Mouse (Mus musculus): Measurements from ENCODE around the gene Mcrip1.
A peak's percentile ranks its signal among the peaks of the same experiment; 100 is the strongest.

Mcrip1 gene

GRCm38 (mm10) chr11:120508290-120508870 lies 41.1 kb downstream of the Mcrip1 start:
- H3K4me1 ChIP-seq (replicated peaks; ENCODE audit: low read depth, low read length), result peaks cover 27% of the 10 kb centered on the region
- no peak overlapping the region for H3K4me3 ChIP-seq (replicated peaks; ENCODE audit: low read length)
- H3K9me3 ChIP-seq (ENCODE audit: low read length), result no peaks in the 10 kb centered on the region
- TF ChIP-seq POU5F1 (IDR thresholded peaks at IDR 0.05; ENCODE audit: borderline replicate concordance, low read length) (no peak), CTCF (conservative IDR thresholded peaks at IDR 0.05; ENCODE audit: low read length) (no peak), NANOG (IDR thresholded peaks at IDR 0.05; ENCODE audit: borderline replicate concordance, low read length) (no peak)
- peaks cover 21% of the 10 kb centered on the region for H3K27me3 ChIP-seq (ENCODE audit: insufficient read depth, low read length)
- H3K36me3 ChIP-seq (ENCODE audit: insufficient read depth, low read length), result no peaks in the 10 kb centered on the region

DNA sequence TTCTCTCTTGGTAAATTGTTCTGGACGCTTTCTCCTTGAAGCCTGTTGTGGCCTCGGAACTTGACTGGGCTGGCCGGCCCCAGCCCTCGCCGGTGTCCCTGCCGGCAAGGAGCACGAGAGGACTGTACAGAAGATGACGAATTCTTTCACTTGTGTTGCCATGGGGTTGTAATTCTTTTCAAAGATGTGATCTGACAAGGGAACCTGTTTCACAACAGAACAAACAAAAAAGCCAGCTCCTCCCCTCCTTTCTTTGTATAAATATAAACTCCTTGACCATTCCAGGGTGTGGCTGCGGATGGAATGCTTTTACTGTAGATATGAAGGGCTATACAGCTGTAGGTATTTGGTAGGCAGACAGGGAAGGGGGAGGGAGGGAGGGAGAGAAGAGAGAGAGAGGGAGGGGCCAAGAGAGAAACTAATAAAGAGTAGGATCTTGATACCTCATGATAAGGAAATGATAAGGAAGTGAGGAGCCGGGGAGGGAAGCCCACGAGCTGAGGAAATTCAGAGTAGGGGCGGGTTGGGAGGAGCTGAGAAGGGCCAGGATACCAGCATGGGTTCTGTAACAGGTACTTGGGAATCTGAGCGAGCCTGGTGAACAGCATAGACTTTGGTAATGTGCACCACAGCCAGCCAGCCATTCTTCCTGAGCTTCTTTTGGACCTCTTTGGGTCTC lies 41.8 kb downstream of the Mcrip1 start:
- peaks cover 21% of the 10 kb centered on the region for H3K4me1 ChIP-seq (replicated peaks; ENCODE audit: low read depth, low read length)
- H3K9me3 ChIP-seq (ENCODE audit: low read length), result no peaks in the 10 kb centered on the region
- H3K27me3 ChIP-seq (ENCODE audit: insufficient read depth, low read length), result peaks cover 21% of the 10 kb centered on the region
- no peak overlapping the region for H3K4me3 ChIP-seq (replicated peaks; ENCODE audit: low read length)
- H3K36me3 ChIP-seq (ENCODE audit: insufficient read depth, low read length), result no peaks in the 10 kb centered on the region
- TF ChIP-seq CTCF (conservative IDR thresholded peaks at IDR 0.05; ENCODE audit: low read length) (no peak), POU5F1 (IDR thresholded peaks at IDR 0.05; ENCODE audit: borderline replicate concordance, low read length) (no peak), NANOG (IDR thresholded peaks at IDR 0.05; ENCODE audit: borderline replicate concordance, low read length) (no peak)

DNA sequence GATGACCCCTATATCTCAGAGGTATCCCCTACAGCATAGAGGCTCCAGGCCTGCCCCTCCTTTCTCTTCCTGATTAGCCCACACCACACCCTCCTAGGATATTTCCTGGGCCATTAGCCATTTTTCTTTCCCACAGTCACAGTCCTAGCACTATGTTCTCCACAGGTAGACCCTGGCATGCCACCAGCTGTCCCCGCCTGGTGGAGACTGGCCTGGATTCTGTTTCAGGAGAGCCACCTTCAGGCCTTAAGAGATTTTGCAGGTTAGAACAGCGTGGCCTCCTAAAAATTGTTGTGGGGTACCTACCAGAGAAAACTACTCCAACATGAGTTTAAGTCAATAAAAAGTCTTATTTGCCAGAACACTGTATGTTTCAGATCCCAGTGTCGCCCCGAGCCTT lies 42.6 kb downstream of the Mcrip1 start:
- H3K36me3 ChIP-seq (ENCODE audit: insufficient read depth, low read length), result no peaks in the 10 kb centered on the region
- peaks cover 20% of the 10 kb centered on the region for H3K4me1 ChIP-seq (replicated peaks; ENCODE audit: low read depth, low read length)
- H3K27me3 ChIP-seq (ENCODE audit: insufficient read depth, low read length), result peaks cover 20% of the 10 kb centered on the region
- H3K9me3 ChIP-seq (ENCODE audit: low read length), result no peaks in the 10 kb centered on the region
- TF ChIP-seq CTCF (conservative IDR thresholded peaks at IDR 0.05; ENCODE audit: low read length), result peak; percentile 17; the same call in 1 of the 2 replicates
- no peak for TF ChIP-seq NANOG (IDR thresholded peaks at IDR 0.05; ENCODE audit: borderline replicate concordance, low read length)
- H3K4me3 ChIP-seq (replicated peaks; ENCODE audit: low read length), result no peak overlapping the region

GRCm38 (mm10) chr11:120505661-120506060 lies 43.9 kb downstream of the Mcrip1 start:
- no peaks in the 10 kb centered on the region for H3K9me3 ChIP-seq (ENCODE audit: low read length)
- no peaks in the 10 kb centered on the region for H3K36me3 ChIP-seq (ENCODE audit: insufficient read depth, low read length)
- H3K4me3 ChIP-seq (replicated peaks; ENCODE audit: low read length), result no peak overlapping the region
- TF ChIP-seq POU5F1 (IDR thresholded peaks at IDR 0.05; ENCODE audit: borderline replicate concordance, low read length), result no peak
- no peak for TF ChIP-seq NANOG (IDR thresholded peaks at IDR 0.05; ENCODE audit: borderline replicate concordance, low read length)
- no peak for TF ChIP-seq CTCF (conservative IDR thresholded peaks at IDR 0.05; ENCODE audit: low read length)
- H3K27me3 ChIP-seq (ENCODE audit: insufficient read depth, low read length), result peaks cover 15% of the 10 kb centered on the region
- H3K4me1 ChIP-seq (replicated peaks; ENCODE audit: low read depth, low read length), result peaks cover 15% of the 10 kb centered on the region

- Histone ChIP-seq H3K4me1 (replicated peaks; ENCODE audit: low read depth, low read length) (peaks cover 24% of the 10 kb centered on the region), H3K4me3 (replicated peaks; ENCODE audit: low read length) (no peak overlapping the region), H3K27me3 (ENCODE audit: insufficient read depth, low read length) (no peaks in the 10 kb centered on the region), H3K36me3 (ENCODE audit: insufficient read depth, low read length) (peaks cover 30% of the 10 kb centered on the region), H3K9me3 (ENCODE audit: low read length) (no peaks in the 10 kb centered on the region)
- no peak for TF ChIP-seq POU5F1 (IDR thresholded peaks at IDR 0.05; ENCODE audit: borderline replicate concordance, low read length)
- TF ChIP-seq CTCF (conservative IDR thresholded peaks at IDR 0.05; ENCODE audit: low read length), result no peak
- TF ChIP-seq NANOG (IDR thresholded peaks at IDR 0.05; ENCODE audit: borderline replicate concordance, low read length), result no peak
These were observed 47.8 kb downstream of the Mcrip1 start for GRCm38 (mm10) chr11:120501701-120502100.

DNA sequence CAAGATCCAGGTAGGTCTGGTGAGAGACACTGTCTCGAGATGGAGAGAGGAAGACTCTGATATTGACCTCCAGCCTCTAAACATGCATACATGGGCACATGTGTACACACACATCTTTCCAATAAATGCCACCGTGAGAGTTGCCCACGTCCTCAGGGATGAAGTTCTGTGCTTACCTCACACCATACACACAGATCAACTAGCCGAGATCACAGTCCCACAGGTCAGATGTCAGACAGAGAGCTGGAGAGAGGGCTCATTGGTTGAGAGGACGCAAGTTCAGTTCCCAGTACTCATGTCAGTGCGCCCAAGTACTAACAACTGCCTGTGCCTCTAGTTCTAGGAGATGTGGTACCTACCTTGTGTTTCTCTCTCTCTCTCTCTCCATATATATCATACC lies 48.5 kb downstream of the Mcrip1 start:
- no peak for TF ChIP-seq CTCF (conservative IDR thresholded peaks at IDR 0.05; ENCODE audit: low read length)
- TF ChIP-seq POU5F1 (IDR thresholded peaks at IDR 0.05; ENCODE audit: borderline replicate concordance, low read length), result no peak
- TF ChIP-seq NANOG (IDR thresholded peaks at IDR 0.05; ENCODE audit: borderline replicate concordance, low read length), result no peak
- Histone ChIP-seq H3K27me3 (ENCODE audit: insufficient read depth, low read length) (no peaks in the 10 kb centered on the region), H3K4me3 (replicated peaks; ENCODE audit: low read length) (no peak overlapping the region), H3K36me3 (ENCODE audit: insufficient read depth, low read length) (peaks cover 37% of the 10 kb centered on the region), H3K4me1 (replicated peaks; ENCODE audit: low read depth, low read length) (peaks cover 26% of the 10 kb centered on the region), H3K9me3 (ENCODE audit: low read length) (no peaks in the 10 kb centered on the region)

DNA sequence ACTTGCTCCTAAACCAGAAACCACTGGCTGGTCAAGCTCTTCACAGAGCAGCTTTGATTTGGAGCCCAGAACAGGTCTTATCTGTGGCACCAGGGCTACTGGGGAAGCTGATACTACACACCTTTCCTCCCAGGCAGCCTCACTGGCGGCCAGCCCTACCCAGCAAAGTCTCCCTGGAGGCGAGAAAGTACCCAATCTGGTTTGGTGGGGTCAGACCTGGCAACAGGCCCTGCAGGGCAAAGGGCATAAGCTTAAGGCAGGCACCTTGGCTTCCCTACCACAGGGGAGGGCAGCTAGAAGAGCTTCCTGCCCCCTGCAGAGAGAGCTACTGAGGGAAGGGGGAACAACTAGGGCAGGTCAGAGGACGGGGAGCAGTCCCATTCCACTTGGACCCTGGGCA lies 49.2 kb downstream of the Mcrip1 start:
- H3K4me3 ChIP-seq (replicated peaks; ENCODE audit: low read length), result no peak overlapping the region
- H3K4me1 ChIP-seq (replicated peaks; ENCODE audit: low read depth, low read length), result peaks cover 26% of the 10 kb centered on the region
- TF ChIP-seq CTCF (conservative IDR thresholded peaks at IDR 0.05; ENCODE audit: low read length) (no peak), NANOG (IDR thresholded peaks at IDR 0.05; ENCODE audit: borderline replicate concordance, low read length) (no peak), POU5F1 (IDR thresholded peaks at IDR 0.05; ENCODE audit: borderline replicate concordance, low read length) (no peak)
- peaks cover 44% of the 10 kb centered on the region for H3K36me3 ChIP-seq (ENCODE audit: insufficient read depth, low read length)
- H3K9me3 ChIP-seq (ENCODE audit: low read length), result no peaks in the 10 kb centered on the region
- H3K27me3 ChIP-seq (ENCODE audit: insufficient read depth, low read length), result no peaks in the 10 kb centered on the region

- no peaks in the 10 kb centered on the region for H3K9me3 ChIP-seq (ENCODE audit: low read length)
- no peak overlapping the region for H3K4me3 ChIP-seq (replicated peaks; ENCODE audit: low read length)
- H3K4me1 ChIP-seq (replicated peaks; ENCODE audit: low read depth, low read length), result peaks cover 26% of the 10 kb centered on the region
- H3K36me3 ChIP-seq (ENCODE audit: insufficient read depth, low read length), result peaks cover 48% of the 10 kb centered on the region
- TF ChIP-seq CTCF (conservative IDR thresholded peaks at IDR 0.05; ENCODE audit: low read length), result no peak
- H3K27me3 ChIP-seq (ENCODE audit: insufficient read depth, low read length), result no peaks in the 10 kb centered on the region
These were observed 49.6 kb downstream of the Mcrip1 start for GRCm38 (mm10) chr11:120499894-120500293.

DNA sequence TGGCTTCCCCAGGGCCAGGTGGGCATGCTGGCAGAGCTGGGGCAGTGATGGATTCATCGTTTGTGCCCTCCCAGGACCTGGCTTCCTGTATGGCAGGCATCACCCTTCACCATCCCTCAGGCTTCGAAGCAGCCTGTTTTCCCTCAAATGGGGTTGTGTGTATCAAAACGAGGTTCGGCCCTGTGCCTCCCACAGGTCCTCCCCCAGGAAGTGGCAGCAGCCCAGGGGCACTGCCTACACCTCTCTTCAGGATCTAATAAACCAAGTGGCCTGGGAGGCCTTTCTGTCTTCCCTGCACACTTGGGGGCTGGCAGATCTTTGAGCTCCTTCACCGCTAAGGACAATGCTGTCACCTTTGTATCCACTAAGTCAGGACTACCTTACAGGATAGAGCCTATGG lies 50.6 kb downstream of the Mcrip1 start:
- no peak for TF ChIP-seq NANOG (IDR thresholded peaks at IDR 0.05; ENCODE audit: borderline replicate concordance, low read length)
- no peak overlapping the region for H3K4me3 ChIP-seq (replicated peaks; ENCODE audit: low read length)
- peaks cover 26% of the 10 kb centered on the region for H3K4me1 ChIP-seq (replicated peaks; ENCODE audit: low read depth, low read length)
- H3K27me3 ChIP-seq (ENCODE audit: insufficient read depth, low read length), result no peaks in the 10 kb centered on the region
- H3K36me3 ChIP-seq (ENCODE audit: insufficient read depth, low read length), result peaks cover 58% of the 10 kb centered on the region
- no peaks in the 10 kb centered on the region for H3K9me3 ChIP-seq (ENCODE audit: low read length)

All from E14TG2a.4 (cell line).